Mouse (Mus musculus) MEL (cell line): Measurements from ENCODE around the gene Sohlh2. TPM values are rescaled to one million over a fixed set of nuclear protein-coding genes. Genes with fewer than 3 reads are reported as not detected.

ENCODE experiments used
- DNase-seq: peaks from one replicate; pipeline ENCODE4 v3.0.0; 2011; ENCODE audit warnings: low read depth, low spot score
- H3K27ac ChIP-seq: 2 replicates; pipeline ENCODE4 v1.5.1; 2012; ENCODE audit warnings: low read depth, mild to moderate bottlenecking, control low read depth, low read length, moderate library complexity; ENCODE audit not compliant: control insufficient read depth
- H3K27me3 ChIP-seq, 2 experiments: fragments of 150-350 bp in 1 of 2; sonication (generic) in 1 of 2; 2 replicates each; pipeline ENCODE4 v1.6.1; 2012; ENCODE audit warnings: low read length in 2 of 2, mild to moderate bottlenecking in 2 of 2, improper control_type of control experiment in 1 of 2, moderate library complexity in 1 of 2; ENCODE audit not compliant: insufficient read depth in 2 of 2, control insufficient read depth in 1 of 2
- H3K36me3 ChIP-seq, 2 experiments: 2 replicates each; pipeline ENCODE4 v1.6.1; 2012 to 2014; ENCODE audit warnings: low read length in 2 of 2, improper control_type of control experiment in 1 of 2, inconsistent platforms in 1 of 2, mild to moderate bottlenecking in 1 of 2; ENCODE audit not compliant: insufficient read depth in 2 of 2, control insufficient read depth in 1 of 2
- H3K4me1 ChIP-seq, 2 experiments: fragments of 150-350 bp in 1 of 2; sonication (generic) in 1 of 2; 2 replicates each; pipeline ENCODE4 v1.6.1; 2012; ENCODE audit warnings: low read length in 2 of 2, improper control_type of control experiment in 1 of 2, mild to moderate bottlenecking in 1 of 2; ENCODE audit not compliant: insufficient read depth in 2 of 2, control insufficient read depth in 1 of 2
- H3K4me3 ChIP-seq, 2 experiments: fragments of 150-350 bp in 1 of 2; sonication (generic) in 1 of 2; 2 replicates each; pipeline ENCODE4 v1.5.1; 2012; ENCODE audit warnings: low read depth in 2 of 2, low read length in 2 of 2, mild to moderate bottlenecking in 2 of 2, moderate library complexity in 2 of 2, control low read depth in 1 of 2, improper control_type of control experiment in 1 of 2; ENCODE audit not compliant: control insufficient read depth in 1 of 2, insufficient read depth in 1 of 2
- H3K79me2 ChIP-seq: 2 replicates; pipeline ENCODE4 v1.6.1; 2012; ENCODE audit warnings: mild to moderate bottlenecking, low read length, moderate library complexity; ENCODE audit not compliant: control insufficient read depth, poor library complexity, insufficient read depth
- H3K9ac ChIP-seq: 2 replicates; pipeline ENCODE4 v1.6.1; 2012; ENCODE audit warnings: low read depth, mild to moderate bottlenecking, control low read depth, low read length, moderate library complexity; ENCODE audit not compliant: control insufficient read depth, poor library complexity, severe bottlenecking
- H3K9me3 ChIP-seq: fragments of 150-350 bp; sonication (generic); replicated peaks from 2 replicates; pipeline ENCODE4 v1.6.1; 2012; ENCODE audit warnings: mild to moderate bottlenecking, low read length, improper control_type of control experiment, moderate library complexity; ENCODE audit not compliant: insufficient read depth
- CTCF ChIP-seq, 3 experiments: IDR thresholded peaks in 2 of 3; conservative IDR thresholded peaks in 1 of 3; 2 replicates each; pipeline ENCODE4 v1.5.1; 2011 to 2012; ENCODE audit warnings: low read length in 3 of 3, low read depth in 2 of 3, mild to moderate bottlenecking in 2 of 3, improper control_type of control experiment in 1 of 3, inconsistent platforms in 1 of 3, mixed read lengths in 1 of 3, moderate library complexity in 1 of 3; ENCODE audit not compliant: control insufficient read depth in 1 of 3, insufficient read depth in 1 of 3, poor library complexity in 1 of 3, severe bottlenecking in 1 of 3
- ETS1 ChIP-seq: IDR thresholded peaks from 2 replicates; pipeline ENCODE4 v1.6.1; 2012; ENCODE audit warnings: low read depth, mild to moderate bottlenecking, inconsistent platforms, low read length, improper control_type of control experiment, moderate library complexity
- GABPA ChIP-seq: IDR thresholded peaks from 2 replicates; pipeline ENCODE4 v1.6.1; 2012; ENCODE audit warnings: low read depth, mild to moderate bottlenecking, inconsistent platforms, low read length, improper control_type of control experiment, moderate library complexity
- GATA1 ChIP-seq: IDR thresholded peaks from 2 replicates; pipeline ENCODE4 v1.6.1; 2011; ENCODE audit warnings: low read depth, low read length, improper control_type of control experiment
- HCFC1 ChIP-seq: IDR thresholded peaks from 2 replicates; pipeline ENCODE4 v1.6.1; 2012; ENCODE audit warnings: low read depth, mild to moderate bottlenecking, inconsistent platforms, low read length, improper control_type of control experiment, moderate library complexity
- JUND ChIP-seq: IDR thresholded peaks from 2 replicates; pipeline ENCODE4 v1.6.1; 2011; ENCODE audit warnings: low read depth, mild to moderate bottlenecking, improper control_type of control experiment, low read length
- NELFE ChIP-seq: IDR thresholded peaks from 2 replicates; pipeline ENCODE4 v1.6.1; 2011; ENCODE audit warnings: low read depth, low read length, improper control_type of control experiment
- TAL1 ChIP-seq: IDR thresholded peaks from 2 replicates; pipeline ENCODE4 v1.6.1; 2012; ENCODE audit warnings: mild to moderate bottlenecking, inconsistent platforms, low read length, moderate library complexity, mixed read lengths
- USF1 ChIP-seq: IDR thresholded peaks from 2 replicates; pipeline ENCODE4 v1.6.1; 2014; ENCODE audit warnings: low read depth, mild to moderate bottlenecking, inconsistent platforms, low read length, improper control_type of control experiment, moderate library complexity
- USF2 ChIP-seq, 2 experiments: IDR thresholded peaks; 2 replicates each; pipeline ENCODE4 v1.6.1; 2011 to 2012; ENCODE audit warnings: improper control_type of control experiment in 2 of 2, low read length in 2 of 2, borderline replicate concordance in 1 of 2, inconsistent platforms in 1 of 2, low read depth in 1 of 2, mild to moderate bottlenecking in 1 of 2; ENCODE audit not compliant: insufficient read depth in 1 of 2
- ZKSCAN1 ChIP-seq: IDR thresholded peaks from 2 replicates; pipeline ENCODE4 v1.6.1; 2012; ENCODE audit warnings: low read depth, mild to moderate bottlenecking, inconsistent platforms, low read length, improper control_type of control experiment, moderate library complexity
- polyA plus RNA-seq, 2 experiments: library from polyadenylated mRNA; stranded (reverse) in 1 of 2; unstranded in 1 of 2; fragments of >175 nt in 1 of 2; fragments of >200 nt in 1 of 2; gene quantifications; 2 replicates each; pipeline versions ENCODE4 v1.2.1 to v1.2.4; 2012; ENCODE audit warnings: low replicate concordance in 2 of 2, low read depth in 1 of 2; ENCODE audit not compliant: insufficient read length in 2 of 2, insufficient read depth in 1 of 2, missing spikeins in 1 of 2
- total RNA-seq: library from RNA; depleted of rRNA; stranded (reverse); fragments of 300-350 nt; gene quantifications from 2 replicates; pipeline ENCODE4 v1.2.3, GENCODE M21; 2012; rRNA removed

Sohlh2 gene
- total and polyA plus RNA-seq, 3 experiments: not detected

GRCm38 (mm10) chr3:55248508-55248907 is 66.7 kb downstream of the Sohlh2 start:
- no peaks in the 10 kb centered on the region for H3K36me3 ChIP-seq
- H3K4me3 ChIP-seq: no peak overlapping the region
- no peak overlapping the region for H3K27ac ChIP-seq
- TF ChIP-seq GABPA (no peak), TAL1 (no peak), USF1 (no peak), GATA1 (no peak), NELFE (no peak)
- H3K79me2 ChIP-seq: no peaks in the 10 kb centered on the region
- no peaks in the 10 kb centered on the region for H3K27me3 ChIP-seq
- no peak for DNase-seq
- H3K9me3 ChIP-seq: no peaks in the 10 kb centered on the region
- no peaks in the 10 kb centered on the region for H3K4me1 ChIP-seq
- no peak overlapping the region for H3K9ac ChIP-seq

GRCm38 (mm10) chr3:55250631-55251030 is 68.8 kb downstream of the Sohlh2 start:
- H3K79me2 ChIP-seq: no peaks in the 10 kb centered on the region
- H3K27ac ChIP-seq: no peak overlapping the region
- no peaks in the 10 kb centered on the region for H3K36me3 ChIP-seq
- H3K4me3 ChIP-seq: no peak overlapping the region
- no peak overlapping the region for H3K9ac ChIP-seq
- DNase-seq: no peak
- H3K27me3 ChIP-seq: no peaks in the 10 kb centered on the region
- H3K4me1 ChIP-seq: no peaks in the 10 kb centered on the region
- no peaks in the 10 kb centered on the region for H3K9me3 ChIP-seq
- TF ChIP-seq USF1 (no peak), ZKSCAN1 (no peak), ETS1 (no peak), USF2 (IDR thresholded peaks at IDR 0.05; ENCODE audit: borderline replicate concordance in 1 of 2, insufficient read depth in 1 of 2, low read depth in 1 of 2, low read length in 2 of 2) (no peak), CTCF (IDR thresholded peaks at IDR 0.05 in 2 of 3, conservative IDR thresholded peaks at IDR 0.05 in 1 of 3; ENCODE audit: control insufficient read depth in 1 of 3, insufficient read depth in 1 of 3, low read depth in 2 of 3, low read length in 3 of 3, poor library complexity in 1 of 3, severe bottlenecking in 1 of 3) (no peak), JUND (no peak), HCFC1 (no peak)

Other genes with a start within 250 kb of the Sohlh2 start
- not detected in 2 replicates for gene Ccna1, start 126.5 kb upstream of the Sohlh2 start, total RNA-seq
- gene Ccna1, start 126.5 kb upstream of the Sohlh2 start, polyA plus RNA-seq: not detected
- 17.9 and 18.5 TPM in 2 replicates for gene Spg20, start 69.9 kb upstream of the Sohlh2 start, total RNA-seq
- 10 to 100 TPM in 1 of 2 experiments, not detected in 1; 23.3 TPM for gene Spg20, start 69.9 kb upstream of the Sohlh2 start, polyA plus RNA-seq
- 0.19 TPM in 1 of 2 replicates, not detected in the other for gene Ccdc169, start 44.7 kb upstream of the Sohlh2 start, total RNA-seq
- not detected for gene Ccdc169, start 44.7 kb upstream of the Sohlh2 start, polyA plus RNA-seq
- gene Dclk1, start 60.3 kb downstream of the Sohlh2 start, total RNA-seq: not detected in 2 replicates
- gene Dclk1, start 60.3 kb downstream of the Sohlh2 start, polyA plus RNA-seq: not detected